Mouse (Mus musculus): ENCODE data around the gene Gm17720. TPM values are rescaled to one million over a fixed set of nuclear protein-coding genes. Genes with fewer than 3 reads are reported as not detected.
A peak's percentile ranks its signal among the peaks of the same experiment; 100 is the strongest.

Gene Gm17720
- polyA plus RNA-seq, 1 experiment from 2014 or later, result not detected

DNA sequence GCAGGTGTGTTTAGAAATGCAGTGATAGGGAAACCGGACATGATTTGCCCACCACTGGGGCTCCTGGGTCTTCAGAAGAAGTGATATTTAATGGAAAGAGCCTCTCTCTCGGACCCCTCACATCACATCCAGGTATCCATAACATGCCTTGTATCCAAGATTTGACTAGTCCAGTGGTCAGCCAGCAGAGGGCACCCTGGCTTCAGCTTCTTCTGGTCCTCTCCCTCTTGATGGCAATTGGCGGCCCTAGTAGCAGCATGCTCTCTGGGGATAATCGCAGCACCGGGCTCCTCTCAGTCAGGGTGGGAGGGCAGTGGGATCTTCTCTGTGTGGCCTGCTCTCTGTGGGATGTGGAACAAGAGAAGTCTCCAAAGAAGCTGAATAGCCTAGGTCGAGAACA, 17.2 kb upstream of the Gm17720 start:
- ATAC-seq, result no peak
- 45% methylated on average over 6 of the region's 6 CpGs for WGBS (ENCODE audit: insufficient replicate concordance)
- no peak overlapping the region for H3K27ac ChIP-seq (ENCODE audit: low read depth)
- DNase-seq, result no peak
- H3K4me3 ChIP-seq (ENCODE audit: low read depth, low read length), result no peak overlapping the region
- H3K9me3 ChIP-seq (ENCODE audit: low read length), result no peaks in the 10 kb centered on the region
- TF ChIP-seq EP300 (IDR thresholded peaks at IDR 0.05; ENCODE audit: low read depth) (no peak), CTCF (IDR thresholded peaks at IDR 0.05; ENCODE audit: low read depth) (peak; percentile 18; the same call in 1 of the 2 replicates)
- H3K9ac ChIP-seq (replicated peaks), result no peak overlapping the region
- H3K4me2 ChIP-seq (ENCODE audit: low read depth, low read length), result no peak overlapping the region
- H3K27me3 ChIP-seq (ENCODE audit: insufficient read depth, low read length), result no peaks in the 10 kb centered on the region
- H3K36me3 ChIP-seq (replicated peaks; ENCODE audit: insufficient read depth, low read length), result no peaks in the 10 kb centered on the region
- H3K4me1 ChIP-seq (ENCODE audit: insufficient read depth), result no peaks in the 10 kb centered on the region

DNA sequence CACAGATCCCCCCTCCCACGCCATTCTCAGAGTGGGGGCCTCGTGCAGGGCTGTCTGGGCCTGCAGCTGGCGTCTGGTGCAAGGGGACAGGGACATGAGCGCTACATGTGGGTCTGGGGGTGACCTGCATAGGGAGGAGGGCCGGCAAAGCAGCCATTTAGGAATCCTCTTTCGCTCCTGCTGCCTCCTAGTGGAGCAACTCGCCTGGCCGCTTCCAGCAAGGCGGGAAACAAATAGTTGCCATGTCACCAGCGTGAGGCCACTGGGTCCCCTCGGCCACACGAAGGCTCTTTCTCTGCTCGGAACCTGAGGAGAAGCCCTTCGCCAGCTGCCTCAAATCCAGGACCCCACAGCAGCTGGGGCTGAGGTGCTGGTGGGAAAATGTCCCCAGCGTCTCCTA, 877 bp downstream of the Gm17720 start:
- no peak for ATAC-seq
- no peak overlapping the region for H3K4me2 ChIP-seq (ENCODE audit: low read depth, low read length)
- H3K4me1 ChIP-seq (ENCODE audit: insufficient read depth), result no peaks in the 10 kb centered on the region
- DNase-seq, result no peak
- WGBS (ENCODE audit: insufficient replicate concordance), result 81% methylated on average over 15 of the region's 15 CpGs
- H3K27ac ChIP-seq (ENCODE audit: low read depth), result no peak overlapping the region
- no peaks in the 10 kb centered on the region for H3K36me3 ChIP-seq (replicated peaks; ENCODE audit: insufficient read depth, low read length)
- H3K9me3 ChIP-seq (ENCODE audit: low read length), result no peaks in the 10 kb centered on the region
- TF ChIP-seq EP300 (IDR thresholded peaks at IDR 0.05; ENCODE audit: low read depth) (no peak), CTCF (IDR thresholded peaks at IDR 0.05; ENCODE audit: low read depth) (no peak)
- no peak overlapping the region for H3K4me3 ChIP-seq (ENCODE audit: low read depth, low read length)
- no peaks in the 10 kb centered on the region for H3K27me3 ChIP-seq (ENCODE audit: insufficient read depth, low read length)
- H3K9ac ChIP-seq (replicated peaks), result no peak overlapping the region

DNA sequence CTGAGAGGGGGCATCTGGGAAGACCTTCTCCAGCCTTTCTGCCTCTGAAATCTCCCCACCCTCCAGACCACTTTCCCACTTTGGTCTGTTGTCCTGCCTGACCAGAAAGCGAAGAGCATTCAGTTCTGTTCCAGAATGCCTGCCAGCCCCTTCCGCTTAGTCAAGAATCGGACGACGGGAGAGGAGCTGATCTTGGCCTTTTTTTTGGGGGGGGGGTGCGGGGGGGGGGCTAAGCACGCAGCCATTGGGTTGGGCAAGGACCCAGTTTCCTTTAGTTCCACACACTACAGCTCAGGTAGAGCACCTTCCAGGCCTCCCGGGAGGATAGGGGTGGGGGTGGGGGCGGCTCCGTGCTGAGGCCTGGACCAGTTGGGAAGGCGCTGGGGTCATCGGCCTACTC, 1.6 kb downstream of the Gm17720 start, which contains the start of gene Gm21964:
TSS of gene Gm21964 (plus strand) at position 301 of the 400 bp plus-strand sequence.
- ATAC-seq (no peak), DNase-seq (no peak)
- no peak within 1 kb of the TSS for H3K4me3 ChIP-seq (ENCODE audit: low read depth, low read length)
- H3K4me2 ChIP-seq (ENCODE audit: low read depth, low read length), result no peak within 1 kb of the TSS
- H3K27me3 ChIP-seq (ENCODE audit: insufficient read depth, low read length), result no peaks in the 10 kb centered on the region
- no peaks in the 10 kb centered on the region for H3K9me3 ChIP-seq (ENCODE audit: low read length)
- no peak within 1 kb of the TSS for H3K9ac ChIP-seq (replicated peaks)
- H3K4me1 ChIP-seq (ENCODE audit: insufficient read depth), result no peaks in the 10 kb centered on the region
- TF ChIP-seq CTCF (IDR thresholded peaks at IDR 0.05; ENCODE audit: low read depth) (no peak), EP300 (IDR thresholded peaks at IDR 0.05; ENCODE audit: low read depth) (no peak)
- H3K27ac ChIP-seq (ENCODE audit: low read depth), result no peak within 1 kb of the TSS
- no peaks in the 10 kb centered on the region for H3K36me3 ChIP-seq (replicated peaks; ENCODE audit: insufficient read depth, low read length)
- WGBS (ENCODE audit: insufficient replicate concordance), result 86% methylated on average over 11 of the region's 12 CpGs

DNA sequence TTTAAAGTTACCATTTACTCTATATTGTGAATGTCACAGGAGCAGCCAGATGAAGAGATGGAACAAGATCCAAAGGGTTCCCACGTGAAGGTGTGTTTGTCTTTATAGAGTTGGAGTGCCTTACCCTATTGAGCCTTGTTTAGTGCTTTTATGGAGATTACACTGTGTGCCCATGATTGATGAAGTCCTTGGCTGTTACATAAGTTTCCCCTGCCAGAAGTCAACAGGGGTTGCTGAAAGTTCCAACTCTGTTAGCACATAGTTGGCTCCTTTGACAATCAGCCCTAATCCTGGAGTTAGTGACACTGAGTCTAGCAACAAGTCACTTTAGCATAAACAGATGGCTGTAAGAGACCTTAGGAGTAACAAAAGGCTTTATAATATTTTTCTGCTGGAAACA, 10.7 kb downstream of the Gm17720 start:
- no peaks in the 10 kb centered on the region for H3K27me3 ChIP-seq (ENCODE audit: insufficient read depth, low read length)
- H3K4me3 ChIP-seq (ENCODE audit: low read depth, low read length), result no peak overlapping the region
- TF ChIP-seq CTCF (IDR thresholded peaks at IDR 0.05; ENCODE audit: low read depth) (no peak), EP300 (IDR thresholded peaks at IDR 0.05; ENCODE audit: low read depth) (no peak)
- H3K4me2 ChIP-seq (ENCODE audit: low read depth, low read length), result no peak overlapping the region
- ATAC-seq, result no peak
- no peak for DNase-seq
- H3K9ac ChIP-seq (replicated peaks), result no peak overlapping the region
- no peaks in the 10 kb centered on the region for H3K4me1 ChIP-seq (ENCODE audit: insufficient read depth)
- WGBS (ENCODE audit: insufficient replicate concordance), result 60% methylated on average over 1 of the region's 1 CpGs
- H3K36me3 ChIP-seq (replicated peaks; ENCODE audit: insufficient read depth, low read length), result peaks cover 11% of the 10 kb centered on the region; the same call in 1 of the 2 replicates
- H3K9me3 ChIP-seq (ENCODE audit: low read length), result peaks cover 11% of the 10 kb centered on the region
- no peak overlapping the region for H3K27ac ChIP-seq (ENCODE audit: low read depth)

DNA sequence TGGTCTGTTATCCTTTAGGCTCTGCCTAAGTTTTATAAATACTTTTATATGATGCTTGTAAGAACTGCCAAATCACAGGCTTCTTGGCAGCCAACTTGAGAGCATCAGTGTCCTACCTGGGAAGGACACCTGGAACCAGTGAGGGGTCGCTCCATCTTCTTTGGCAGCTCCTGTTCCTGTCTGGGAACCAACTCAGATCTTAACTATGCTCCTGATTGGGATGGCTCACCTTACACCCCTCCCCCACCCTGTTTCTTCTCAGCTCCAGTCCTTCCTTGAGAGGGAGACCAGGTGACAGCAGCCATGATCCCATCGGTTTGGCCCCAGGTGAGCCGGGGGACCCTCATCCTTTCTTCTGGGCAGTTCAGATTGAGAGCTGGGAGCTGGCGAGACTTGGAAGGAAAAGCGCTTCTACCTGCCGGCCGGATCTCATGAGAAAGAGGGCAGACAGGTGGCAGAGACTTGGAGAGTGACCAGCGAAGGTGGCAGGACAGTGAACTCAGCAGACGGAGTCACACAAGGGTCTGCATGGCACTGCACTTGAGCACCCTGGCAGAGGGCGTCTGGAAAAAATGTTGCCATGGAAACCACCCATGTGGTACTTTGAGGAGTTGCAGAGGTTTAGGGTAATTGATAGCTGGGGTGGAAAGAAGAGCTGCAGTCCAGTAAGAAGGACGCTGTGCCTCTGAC, 20.0 kb downstream of the Gm17720 start:
- no peaks in the 10 kb centered on the region for H3K9me3 ChIP-seq (ENCODE audit: low read length)
- peaks cover 4% of the 10 kb centered on the region; the same call in 1 of the 2 replicates for H3K4me1 ChIP-seq (ENCODE audit: insufficient read depth)
- ATAC-seq (no peak), DNase-seq (no peak)
- peaks cover 5% of the 10 kb centered on the region for H3K36me3 ChIP-seq (replicated peaks; ENCODE audit: insufficient read depth, low read length)
- no peak overlapping the region for H3K9ac ChIP-seq (replicated peaks)
- TF ChIP-seq EP300 (IDR thresholded peaks at IDR 0.05; ENCODE audit: low read depth) (no peak), CTCF (IDR thresholded peaks at IDR 0.05; ENCODE audit: low read depth) (no peak)
- no peak overlapping the region for H3K4me3 ChIP-seq (ENCODE audit: low read depth, low read length)
- H3K27ac ChIP-seq (ENCODE audit: low read depth), result no peak overlapping the region
- 76% methylated on average over 11 of the region's 11 CpGs for WGBS (ENCODE audit: insufficient replicate concordance)
- no peaks in the 10 kb centered on the region for H3K27me3 ChIP-seq (ENCODE audit: insufficient read depth, low read length)
- no peak overlapping the region for H3K4me2 ChIP-seq (ENCODE audit: low read depth, low read length)

DNA sequence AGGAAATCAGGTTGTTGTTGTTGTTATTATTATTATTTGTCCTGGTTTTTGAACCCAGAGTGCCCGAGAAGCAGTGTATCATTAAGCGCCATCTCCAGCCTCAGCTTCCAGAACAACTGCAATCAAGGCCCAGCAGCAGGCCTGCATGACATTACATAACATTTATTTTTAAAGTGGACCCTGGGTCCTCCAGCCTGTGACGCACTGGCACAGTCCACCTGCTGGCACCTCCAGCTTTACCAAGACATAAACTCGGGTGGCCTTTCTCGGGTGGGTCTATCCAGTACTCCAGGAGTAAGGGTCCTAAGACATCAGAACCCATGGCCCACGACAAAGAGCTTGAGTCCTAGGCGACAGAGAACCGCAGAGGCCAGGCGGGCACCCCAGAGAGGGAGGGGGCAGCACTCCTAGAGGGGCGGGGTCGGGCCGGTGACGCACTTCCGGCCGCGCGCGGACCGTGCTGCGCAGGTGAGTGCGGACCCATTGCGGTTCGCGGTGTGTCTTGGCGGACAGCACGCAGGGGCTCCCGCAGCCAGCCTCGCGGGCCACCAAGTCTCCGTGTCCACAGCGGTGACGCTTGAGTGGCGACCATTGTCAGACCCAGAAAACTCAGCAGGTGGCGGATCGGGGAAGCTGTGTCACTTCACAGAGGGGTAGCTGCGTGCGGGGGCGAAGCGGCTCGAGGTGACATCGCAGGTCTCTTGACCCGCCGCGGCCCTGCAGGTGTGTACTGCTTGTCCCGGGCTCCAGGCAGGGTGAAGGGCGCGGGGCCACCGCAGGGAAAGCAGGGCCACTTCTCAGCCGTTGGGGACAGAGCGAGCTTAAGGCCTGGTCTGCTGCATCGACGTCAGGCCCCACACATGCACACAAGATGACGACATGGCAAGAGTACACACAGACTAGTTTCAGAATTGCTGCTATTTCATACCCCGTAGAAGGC, 23.0 kb downstream of the Gm17720 start, which contains the start of gene Zfp612:
TSS of gene Zfp612 (plus strand) at position 465 of the 940 bp plus-strand sequence.
- 8% methylated on average over 54 of the region's 54 CpGs for WGBS (ENCODE audit: insufficient replicate concordance)
- Histone ChIP-seq H3K4me1 (ENCODE audit: insufficient read depth) (peaks cover 4% of the 10 kb centered on the region; the same call in 1 of the 2 replicates), H3K27ac (ENCODE audit: low read depth) (peak within 1 kb of the TSS; percentile 60), H3K9me3 (ENCODE audit: low read length) (no peaks in the 10 kb centered on the region), H3K4me3 (ENCODE audit: low read depth, low read length) (peak within 1 kb of the TSS; percentile 54), H3K36me3 (replicated peaks; ENCODE audit: insufficient read depth, low read length) (no peaks in the 10 kb centered on the region), H3K9ac (replicated peaks) (peak within 1 kb of the TSS; percentile 65), H3K4me2 (ENCODE audit: low read depth, low read length) (peak within 1 kb of the TSS; percentile 73), H3K27me3 (ENCODE audit: insufficient read depth, low read length) (no peaks in the 10 kb centered on the region)
- no peak for TF ChIP-seq EP300 (IDR thresholded peaks at IDR 0.05; ENCODE audit: low read depth)
- peak; percentile 98 for ATAC-seq
- DNase-seq, result peak; percentile 70
